Mouse (Mus musculus) G1E (cell line): ENCODE measurements around the gene Nepn.

ENCODE experiments used
- CTCF ChIP-seq: IDR thresholded peaks from 2 replicates; pipeline ENCODE4 v1.5.1; 2012; ENCODE audit warnings: low read depth, low read length, inconsistent platforms, mixed read lengths
- GATA1 ChIP-seq: IDR thresholded peaks from 2 replicates; pipeline ENCODE4 v1.6.1; 2012; ENCODE audit warnings: borderline replicate concordance, low read length, inconsistent platforms, mixed read lengths
- POLR2AphosphoS5 ChIP-seq: IDR thresholded peaks from 2 replicates; pipeline ENCODE4 v1.6.1; 2012; ENCODE audit warnings: low read depth, low read length, inconsistent platforms; ENCODE audit not compliant: insufficient replicate concordance
- TAL1 ChIP-seq: conservative IDR thresholded peaks from 2 replicates; pipeline ENCODE4 v1.6.1; 2012; ENCODE audit warnings: low read depth, low read length, inconsistent platforms, mixed read lengths

GRCm38 (mm10) chr10:52377813-52378212 lies 11.0 kb upstream of the Nepn start:
- TF ChIP-seq CTCF (no peak), GATA1 (no peak), TAL1 (no peak), POLR2AphosphoS5 (no peak)
